In genomic region chr6:99042175-99042954, GRCm38 (mm10) we compare ENCODE assay signal across 13 mouse cellular contexts.
"Had no signal": no experiment of that assay in that cellular context is flagged by ENCODE, and none has a peak within 500 bp of the region (broad histone marks: within the 10 kb centered on the region; RNA-seq: fewer than 3 reads in every experiment).

No protein-coding gene starts in this region.

- H3K9me3 ChIP-seq: megakaryocyte, embryonic 14.5 days; midbrain, embryonic 13.5 days; midbrain, embryonic 15.5 days; neural tube, embryonic 12.5 days; stomach, embryonic 15.5 days had no signal

- H3K27ac ChIP-seq: midbrain, embryonic 13.5 days; midbrain, embryonic 15.5 days; neural tube, embryonic 12.5 days; stomach, embryonic 15.5 days; stomach, postnatal 0 days had no signal

- H3K27me3 ChIP-seq: megakaryocyte, embryonic 14.5 days; midbrain, embryonic 13.5 days; midbrain, embryonic 15.5 days; neural tube, embryonic 12.5 days; stomach, embryonic 15.5 days had no signal

- H3K9ac ChIP-seq: lung, embryonic 14.5 days; midbrain, embryonic 13.5 days; midbrain, embryonic 15.5 days; neural tube, embryonic 12.5 days; stomach, embryonic 15.5 days had no signal

- H3K4me2 ChIP-seq: lung, embryonic 14.5 days; midbrain, embryonic 11.5 days; midbrain, embryonic 13.5 days; midbrain, embryonic 15.5 days; neural tube, embryonic 12.5 days; stomach, embryonic 15.5 days had no signal

- H3K36me3 ChIP-seq: midbrain, embryonic 13.5 days; midbrain, embryonic 15.5 days; neural tube, embryonic 12.5 days; stomach, embryonic 15.5 days had no signal

- H3K4me1 ChIP-seq: midbrain, embryonic 15.5 days; stomach, embryonic 15.5 days had no signal

- DNase-seq: lung, adult 18-20 months; right cerebral cortex, postnatal 14 days; thymus, adult 2 months; thymus, postnatal 25 days; thymus, postnatal 4 days had no signal

- ATAC-seq: midbrain, embryonic 13.5 days; midbrain, embryonic 15.5 days had no signal

- H3K4me3 ChIP-seq: megakaryocyte, embryonic 14.5 days; midbrain, embryonic 13.5 days; midbrain, embryonic 15.5 days; neural tube, embryonic 12.5 days; stomach, embryonic 15.5 days had no signal
